Mouse (Mus musculus) kidney, embryonic 14.5 days (tissue): ENCODE results near the gene Rap2a. TPM values are rescaled to one million over a fixed set of nuclear protein-coding genes. Genes with fewer than 3 reads are reported as not detected.

Experiments used
- ATAC-seq: fragments of 200-750 bp; cut with Nextera tagmentation; 2 replicates; pipeline ENCODE4 v1.8.0; 2017; ENCODE audit warnings: moderate number of reproducible peaks, mild to moderate bottlenecking, moderate TSS enrichment, moderate library complexity; ENCODE audit not compliant: low FRiP score, low TSS enrichment
- H3K27ac ChIP-seq: fragments of 300-500 bp; sonication (generic); 2 replicates; pipeline ENCODE4 v1.5.1; 2014; ENCODE audit warnings: low read depth, mild to moderate bottlenecking, low read length, moderate library complexity, mixed read lengths
- H3K27me3 ChIP-seq: fragments of 300-500 bp; sonication (generic); 2 replicates; pipeline ENCODE4 v1.6.1; 2014; ENCODE audit warnings: mild to moderate bottlenecking, low read length; ENCODE audit not compliant: control insufficient read depth, insufficient read depth
- H3K36me3 ChIP-seq: fragments of 300-500 bp; sonication (generic); 2 replicates; pipeline ENCODE4 v1.6.1; 2014; ENCODE audit warnings: low read length, mixed read lengths; ENCODE audit not compliant: control insufficient read depth, insufficient read depth
- H3K4me1 ChIP-seq: fragments of 300-500 bp; sonication (generic); 2 replicates; pipeline ENCODE4 v1.6.1; 2014; ENCODE audit warnings: low read length, mixed read lengths; ENCODE audit not compliant: control insufficient read depth, insufficient read depth
- H3K4me2 ChIP-seq: fragments of 300-500 bp; sonication (generic); replicated peaks from 2 replicates; pipeline ENCODE4 v1.6.1; 2014; ENCODE audit warnings: low read depth, mild to moderate bottlenecking, low read length
- H3K4me3 ChIP-seq: fragments of 300-500 bp; sonication (generic); 2 replicates; pipeline ENCODE4 v1.5.1; 2014; ENCODE audit warnings: mild to moderate bottlenecking, low read length
- H3K9ac ChIP-seq: fragments of 300-500 bp; sonication (generic); 2 replicates; pipeline ENCODE4 v1.6.1; 2014; ENCODE audit warnings: low read depth, mild to moderate bottlenecking, low read length, moderate library complexity
- H3K9me3 ChIP-seq: fragments of 300-500 bp; sonication (generic); 2 replicates; pipeline ENCODE4 v1.6.1; 2016; ENCODE audit warnings: low read length; ENCODE audit not compliant: control insufficient read depth
- WGBS: fragments of 180-500 bp; shearing (Covaris S2); extraction: QIAGEN DNeasy Blood & Tissue Kit; methylation state at CpG from one replicate; pipeline ENCODE4 v1.1.7; 2014; 5-methylcytosine and 5-hydroxymethylcytosine counted together
- polyA plus RNA-seq: library from polyadenylated mRNA; unstranded; fragments of >200 nt; fragmentation: Nextera tagmentation; extraction: Ambion mirVana; gene quantifications from 2 replicates; pipeline ENCODE4 v1.2.1, GENCODE M21; 2014

Gene Rap2a
- polyA plus RNA-seq, result 12.1 and 15.8 TPM in 2 replicates

DNA sequence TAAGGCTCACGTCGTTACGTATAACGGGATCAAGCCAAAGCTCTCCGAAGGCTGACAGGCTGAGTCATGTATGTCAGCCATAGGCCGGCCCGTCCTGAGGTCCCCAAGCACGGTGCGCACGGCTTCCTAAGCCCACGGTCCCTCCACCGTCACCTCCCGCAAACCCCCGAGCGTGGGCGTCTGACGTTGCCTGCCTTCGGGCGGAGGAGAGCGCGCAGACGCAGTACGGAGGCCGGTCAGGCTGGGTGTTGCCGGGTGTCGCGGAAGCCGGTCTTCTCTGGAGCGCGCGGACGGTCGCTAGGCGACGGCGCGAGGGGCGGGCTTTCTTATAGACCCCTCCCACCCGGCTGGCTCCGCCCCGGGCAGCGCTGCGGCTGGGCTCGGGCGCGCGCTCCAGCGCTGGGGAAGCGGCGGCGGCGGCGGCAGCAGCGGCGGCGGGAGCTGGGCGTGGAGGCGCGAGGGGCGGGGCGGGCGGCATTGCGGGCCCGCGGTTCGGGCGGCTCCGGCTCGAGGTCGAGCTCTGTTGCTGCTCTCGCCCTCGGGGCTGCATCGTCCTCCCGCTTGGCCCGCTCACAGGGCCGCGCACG, at the start of gene Rap2a:
Gene Rap2a, plus strand, starts transcription at position 463 of the 587 bp plus-strand sequence.
- ATAC-seq, result peak; percentile 90
- Histone ChIP-seq H3K4me2 (peak within 1 kb of the TSS; percentile 79), H3K9ac (peak within 1 kb of the TSS; percentile 81), H3K4me1 (0 out of 2 replicates have a peak, but pooled peaks cover 4% of the 10 kb centered on the region), H3K27ac (peak within 1 kb of the TSS; percentile 96), H3K9me3 (0 out of 2 replicates have a peak, but pooled peaks cover 2% of the 10 kb centered on the region), H3K4me3 (peak within 1 kb of the TSS; percentile 67), H3K36me3 (peaks cover 6% of the 10 kb centered on the region; the same call in 1 of the 2 replicates), H3K27me3 (no peaks in the 10 kb centered on the region)
- under 1% methylated on average over 56 of the region's 78 CpGs for WGBS

DNA sequence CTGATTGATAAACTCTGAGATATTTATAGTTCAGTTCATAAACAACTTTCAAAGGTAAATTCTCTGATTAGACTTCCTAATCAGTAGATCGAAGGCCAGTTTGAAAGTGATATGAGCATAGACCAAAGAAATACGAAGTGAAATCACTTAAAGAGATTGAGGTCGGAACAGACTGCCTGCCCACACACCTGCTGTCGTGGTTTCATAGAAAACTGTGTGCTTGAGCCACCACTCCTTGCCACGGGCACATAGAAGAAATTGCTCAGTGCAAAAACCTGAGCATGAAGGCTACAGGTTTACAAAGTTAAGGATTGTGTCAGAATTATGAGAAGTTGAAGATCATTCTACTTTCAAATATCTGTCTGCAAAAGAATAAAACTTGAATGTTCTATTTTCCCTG, 49.7 kb upstream of the Rap2a start:
- H3K27ac ChIP-seq, result no peak overlapping the region
- H3K4me1 ChIP-seq, result no peaks in the 10 kb centered on the region
- no peak overlapping the region for H3K4me3 ChIP-seq
- peaks cover 30% of the 10 kb centered on the region; the same call in 1 of the 2 replicates for H3K36me3 ChIP-seq
- no peaks in the 10 kb centered on the region for H3K27me3 ChIP-seq
- ATAC-seq, result no peak
- H3K4me2 ChIP-seq, result no peak overlapping the region
- H3K9ac ChIP-seq, result no peak overlapping the region
- 86% methylated on average over 5 of the region's 5 CpGs for WGBS
- peaks cover 11% of the 10 kb centered on the region; the same call in 1 of the 2 replicates for H3K9me3 ChIP-seq

DNA sequence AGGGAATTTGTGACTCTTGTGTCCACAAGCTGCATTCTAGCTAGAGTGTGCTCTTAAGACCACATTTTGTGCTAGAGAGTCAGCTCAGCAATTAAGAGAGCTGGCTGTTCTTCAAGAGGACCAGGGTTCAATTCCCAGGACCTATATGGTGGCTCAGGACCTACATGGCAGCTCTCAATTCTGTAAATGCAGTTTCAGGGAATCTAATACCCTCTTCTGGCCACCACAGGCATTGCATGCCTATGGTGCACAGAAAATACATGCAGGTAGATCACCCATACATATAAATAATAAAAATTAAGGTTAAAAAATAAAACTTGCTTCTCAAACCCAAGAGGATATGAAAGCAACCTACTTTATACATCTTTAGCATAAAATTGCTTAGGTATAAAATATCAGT, 45.5 kb upstream of the Rap2a start:
- Histone ChIP-seq H3K27me3 (no peaks in the 10 kb centered on the region), H3K27ac (no peak overlapping the region), H3K4me1 (no peaks in the 10 kb centered on the region)

DNA sequence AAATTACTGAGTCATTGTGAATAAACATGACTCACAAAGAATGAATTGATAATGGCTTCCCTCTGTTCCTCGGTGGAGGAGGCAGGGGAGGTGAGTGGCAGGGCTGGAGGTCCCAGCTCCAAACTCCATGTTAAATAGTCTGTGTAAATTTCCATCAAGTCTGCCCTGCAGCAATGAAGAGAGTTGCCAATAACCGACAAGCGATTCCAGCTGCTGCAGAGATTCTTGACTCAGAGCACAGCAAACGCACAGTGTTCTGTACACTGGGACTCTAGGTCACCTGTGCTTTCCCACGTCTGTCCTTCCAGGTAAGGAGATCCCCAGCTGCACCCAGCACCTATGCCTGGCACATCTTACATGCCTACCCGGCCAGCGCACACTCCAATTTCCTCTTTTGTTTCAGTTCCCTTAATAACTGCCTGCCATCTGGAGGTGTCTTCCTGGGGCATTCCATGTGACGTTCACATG, 44.3 kb upstream of the Rap2a start:
- Histone ChIP-seq H3K27ac (no peak overlapping the region), H3K9ac (no peak overlapping the region), H3K27me3 (no peaks in the 10 kb centered on the region), H3K36me3 (peaks cover 2% of the 10 kb centered on the region; the same call in 1 of the 2 replicates), H3K4me1 (no peaks in the 10 kb centered on the region), H3K9me3 (0 out of 2 replicates have a peak, but pooled peaks cover 3% of the 10 kb centered on the region), H3K4me2 (no peak overlapping the region), H3K4me3 (no peak overlapping the region)
- 73% methylated on average over 8 of the region's 8 CpGs for WGBS
- ATAC-seq, result no peak

More for the DNA sequence above, 45.5 kb upstream of the Rap2a start:
- Histone ChIP-seq H3K36me3 (peaks cover 7% of the 10 kb centered on the region; the same call in 1 of the 2 replicates), H3K9ac (no peak overlapping the region), H3K4me2 (no peak overlapping the region), H3K9me3 (0 out of 2 replicates have a peak, but pooled peaks cover 3% of the 10 kb centered on the region), H3K4me3 (no peak overlapping the region)
- no peak for ATAC-seq

DNA sequence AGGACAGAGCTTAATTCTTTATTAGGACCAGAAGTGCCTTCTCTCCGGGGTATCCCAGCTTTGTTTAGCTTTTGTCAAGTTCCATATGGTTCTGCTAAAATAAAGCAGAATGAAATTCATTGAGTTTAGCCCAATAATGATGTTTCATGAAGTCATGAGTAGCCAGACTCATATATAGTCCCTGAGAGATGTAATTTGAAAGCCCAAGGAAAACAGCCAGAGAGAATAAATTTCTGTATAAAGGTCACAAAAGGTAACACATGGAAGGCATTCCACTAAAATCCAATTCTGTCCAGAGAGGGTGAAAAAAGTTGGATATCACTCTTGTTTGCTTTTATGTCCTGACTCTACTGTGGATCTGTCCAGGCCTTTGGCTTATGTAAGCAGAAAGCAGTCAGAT, 43.4 kb upstream of the Rap2a start:
- H3K27me3 ChIP-seq, result no peaks in the 10 kb centered on the region
- H3K4me3 ChIP-seq, result no peak overlapping the region
- no peaks in the 10 kb centered on the region for H3K4me1 ChIP-seq
- H3K9ac ChIP-seq, result no peak overlapping the region
- no peaks in the 10 kb centered on the region for H3K36me3 ChIP-seq
- H3K4me2 ChIP-seq, result no peak overlapping the region
- no peak; the same call in 1 of the 2 replicates for ATAC-seq
- no peak overlapping the region for H3K27ac ChIP-seq
- 0 out of 2 replicates have a peak, but pooled peaks cover 3% of the 10 kb centered on the region for H3K9me3 ChIP-seq
- 66% methylated on average over 1 of the region's 1 CpGs for WGBS

DNA sequence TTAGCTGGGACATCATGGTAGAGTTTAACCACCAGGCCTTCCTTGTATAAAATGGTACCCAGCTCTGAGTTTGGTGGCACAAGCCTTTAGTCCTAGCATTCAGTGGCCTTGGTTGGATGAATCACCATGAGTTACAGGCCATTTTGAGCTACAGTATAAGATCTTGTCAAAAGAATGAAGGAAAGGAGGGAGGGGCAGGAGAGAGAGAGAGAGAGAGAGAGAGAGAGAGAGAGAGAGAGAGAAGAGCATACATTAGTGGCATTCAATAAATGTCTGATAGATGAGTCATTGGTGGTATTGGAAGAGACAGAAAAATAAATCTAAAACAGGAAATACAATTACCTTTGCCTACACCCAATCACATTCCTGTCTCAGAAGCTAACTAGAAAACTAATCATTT, 37.5 kb upstream of the Rap2a start:
- no peaks in the 10 kb centered on the region for H3K4me1 ChIP-seq
- no peaks in the 10 kb centered on the region for H3K36me3 ChIP-seq
- H3K9ac ChIP-seq, result no peak overlapping the region
- H3K27ac ChIP-seq, result no peak overlapping the region
- H3K4me2 ChIP-seq, result no peak overlapping the region
- ATAC-seq, result no peak
- 0 out of 2 replicates have a peak, but pooled peaks cover 3% of the 10 kb centered on the region for H3K9me3 ChIP-seq
- no peaks in the 10 kb centered on the region for H3K27me3 ChIP-seq
- no peak overlapping the region for H3K4me3 ChIP-seq

DNA sequence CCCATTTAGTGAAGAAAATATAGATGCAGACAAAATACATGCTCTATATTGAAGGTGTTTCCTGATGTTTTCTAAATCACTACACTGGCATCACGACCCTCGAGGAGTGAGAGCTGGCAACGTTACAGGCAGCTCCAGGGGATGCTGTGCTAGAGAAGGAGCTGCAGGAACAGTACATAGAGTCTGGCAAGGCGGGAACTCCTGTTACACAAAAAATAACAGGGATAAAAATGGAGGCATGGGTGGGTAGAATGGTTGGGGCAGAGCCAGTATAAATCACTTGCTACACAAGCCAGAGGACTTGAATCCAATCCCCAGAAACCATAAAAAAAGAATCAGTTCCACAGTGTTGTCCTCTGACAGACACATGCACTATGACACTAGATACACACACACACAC, 37.0 kb upstream of the Rap2a start:
- H3K4me3 ChIP-seq, result no peak overlapping the region
- no peak overlapping the region for H3K27ac ChIP-seq
- 0 out of 2 replicates have a peak, but pooled peaks cover 3% of the 10 kb centered on the region for H3K9me3 ChIP-seq
- H3K9ac ChIP-seq, result no peak overlapping the region
- no peaks in the 10 kb centered on the region for H3K27me3 ChIP-seq
- H3K36me3 ChIP-seq, result no peaks in the 10 kb centered on the region
- no peaks in the 10 kb centered on the region for H3K4me1 ChIP-seq
- no peak overlapping the region for H3K4me2 ChIP-seq
- 80% methylated on average over 4 of the region's 4 CpGs for WGBS
- ATAC-seq, result no peak

DNA sequence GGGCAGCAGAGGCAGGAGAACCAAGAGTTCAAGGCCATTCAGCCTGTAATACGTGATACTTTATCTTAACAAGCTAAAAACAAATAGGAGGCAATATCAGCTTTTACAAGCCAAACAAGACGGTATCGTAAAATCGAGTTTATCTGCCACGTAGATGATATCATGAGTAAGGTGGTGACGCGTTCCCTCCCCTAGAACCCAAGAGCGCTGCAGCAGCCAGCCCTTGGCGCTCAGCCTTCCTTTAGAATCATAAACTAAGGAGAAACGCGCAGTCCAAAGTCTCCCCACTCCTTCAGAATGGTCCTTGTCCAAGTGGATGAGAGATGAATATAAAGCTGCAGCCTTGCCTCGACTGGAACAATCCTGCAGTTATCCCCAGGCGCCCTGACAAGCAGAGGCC, 36.4 kb upstream of the Rap2a start:
- no peak for ATAC-seq
- H3K4me3 ChIP-seq, result no peak overlapping the region
- H3K4me1 ChIP-seq, result no peaks in the 10 kb centered on the region
- H3K27ac ChIP-seq, result no peak overlapping the region
- no peaks in the 10 kb centered on the region for H3K27me3 ChIP-seq
- H3K9ac ChIP-seq, result no peak overlapping the region
- H3K36me3 ChIP-seq, result no peaks in the 10 kb centered on the region
- no peak overlapping the region for H3K4me2 ChIP-seq
- 89% methylated on average over 13 of the region's 13 CpGs for whole genome bisulfite sequencing
- H3K9me3 ChIP-seq, result 0 out of 2 replicates have a peak, but pooled peaks cover 1% of the 10 kb centered on the region

DNA sequence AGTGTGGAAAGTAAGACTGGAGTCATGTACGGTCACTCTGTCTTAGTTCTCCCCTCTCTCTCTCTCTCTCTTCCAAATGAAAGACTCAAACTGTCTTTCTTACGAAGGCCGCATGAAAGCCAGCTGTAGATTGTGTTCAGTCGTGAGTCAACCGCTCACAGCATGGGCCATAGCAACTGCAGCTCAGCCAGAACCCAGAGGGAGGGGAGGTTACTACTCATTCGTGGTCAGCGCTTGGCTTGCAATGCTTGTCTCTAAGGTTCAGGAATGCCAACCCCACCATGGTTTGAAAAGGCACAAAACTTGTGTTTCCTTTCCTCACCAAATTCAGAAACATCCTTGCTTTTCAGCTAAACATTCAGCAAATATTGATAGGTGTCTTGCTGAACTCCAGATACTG, 24.0 kb upstream of the Rap2a start:
- H3K27ac ChIP-seq, result no peak overlapping the region
- 92% methylated on average over 7 of the region's 7 CpGs for WGBS
- H3K9ac ChIP-seq, result no peak overlapping the region
- H3K9me3 ChIP-seq, result peaks cover 5% of the 10 kb centered on the region; the same call in 1 of the 2 replicates
- ATAC-seq, result no peak
- no peaks in the 10 kb centered on the region for H3K4me1 ChIP-seq
- H3K36me3 ChIP-seq, result no peaks in the 10 kb centered on the region
- no peak overlapping the region for H3K4me3 ChIP-seq
- H3K4me2 ChIP-seq, result no peak overlapping the region
- H3K27me3 ChIP-seq, result no peaks in the 10 kb centered on the region
